In the genomic region with DNA sequence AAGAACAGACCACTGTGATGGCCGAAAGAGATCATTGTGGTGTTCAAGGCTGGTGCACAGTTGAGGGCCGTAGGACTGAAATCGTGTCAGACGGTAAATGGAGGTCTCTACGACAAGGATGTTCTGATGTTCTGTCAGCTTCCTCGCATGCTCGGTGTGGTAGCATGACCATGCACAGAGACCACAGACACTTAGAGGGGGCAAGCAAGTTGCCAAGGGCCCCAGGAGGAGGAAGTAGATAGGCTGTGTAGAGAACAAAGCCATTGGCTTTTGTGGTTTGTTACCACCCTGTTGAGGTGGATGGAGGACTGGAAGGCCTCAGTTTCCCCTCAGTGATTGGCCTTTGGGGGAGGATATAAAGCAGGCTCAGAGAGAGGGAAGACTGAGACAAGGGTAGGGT, we compare ENCODE assay signal across 27 mouse cellular contexts. TPM values are rescaled to one million over a fixed set of nuclear protein-coding genes. Genes with fewer than 3 reads are reported as not detected.
DNase-seq lines count a peak whose midpoint lies in the region; ATAC-seq and TF ChIP-seq lines count a peak whose summit lies in the region.
"Had no signal": no experiment of that assay in that cellular context is flagged by ENCODE, and none has a peak within 500 bp of the region (broad histone marks: within the 10 kb centered on the region; RNA-seq: fewer than 3 reads in every experiment).

No protein-coding gene starts in this region.

- no peaks in the 10 kb centered on the region for H3K9me3 ChIP-seq in MEL (replicated peaks; ENCODE audit: insufficient read depth, low read length)
- H3K9me3 ChIP-seq in forebrain, postnatal 0 days (ENCODE audit: low read length): no peaks in the 10 kb centered on the region
- H3K9me3 ChIP-seq: embryonic facial prominence, embryonic 13.5 days; forebrain, embryonic 13.5 days; G1E; heart, embryonic 15.5 days; hindbrain, embryonic 12.5 days had no signal

- TF ChIP-seq CTCF in MEL (IDR thresholded peaks at IDR 0.05 in 2 of 3, conservative IDR thresholded peaks at IDR 0.05 in 1 of 3; ENCODE audit: control insufficient read depth in 1 of 3, insufficient read depth in 1 of 3, low read depth in 2 of 3, low read length in 3 of 3, poor library complexity in 1 of 3, severe bottlenecking in 1 of 3): no peak
- TF ChIP-seq CTCF in bone marrow, adult 2 months (IDR thresholded peaks at IDR 0.05; ENCODE audit: control insufficient read depth, insufficient read depth, low read length): no peak
- TF ChIP-seq CTCF in forebrain, postnatal 0 days (IDR thresholded peaks at IDR 0.05; ENCODE audit: low read depth): no peak

- no peak; a peak in 1 of 4 replicates for TF ChIP-seq POLR2A in MEL (IDR thresholded peaks at IDR 0.05; ENCODE audit: control insufficient read depth in 1 of 2, insufficient read depth in 1 of 2, low read depth in 1 of 2, low read length in 2 of 2, poor library complexity in 1 of 2)
- TF ChIP-seq POLR2A in bone marrow, adult 2 months (IDR thresholded peaks at IDR 0.05; ENCODE audit: borderline replicate concordance, control insufficient read depth, low read depth, low read length): no peak

- H3K36me3 ChIP-seq in MEL (ENCODE audit: control insufficient read depth in 1 of 2, insufficient read depth in 2 of 2, low read length in 2 of 2): peaks cover 0 to 43% of the 10 kb centered on the region in 2 experiments; a peak in 2 of 4 replicates
- H3K36me3 ChIP-seq in forebrain, postnatal 0 days (ENCODE audit: insufficient read depth): no peaks in the 10 kb centered on the region
- H3K36me3 ChIP-seq: embryonic facial prominence, embryonic 13.5 days; G1E; heart, embryonic 15.5 days; hindbrain, embryonic 12.5 days had no signal

- no peak overlapping the region for H3K4me3 ChIP-seq in MEL (ENCODE audit: control insufficient read depth in 1 of 2, insufficient read depth in 1 of 2, low read depth in 2 of 2, low read length in 2 of 2)
- no peak overlapping the region for H3K4me3 ChIP-seq in bone marrow, adult 2 months (replicated peaks; ENCODE audit: control insufficient read depth, low read depth, low read length)
- H3K4me3 ChIP-seq in forebrain, postnatal 0 days (ENCODE audit: low read depth, low read length): no peak overlapping the region
- H3K4me3 ChIP-seq: embryonic facial prominence, embryonic 13.5 days; forebrain, embryonic 13.5 days; heart, adult 2 months; heart, embryonic 15.5 days; hindbrain, embryonic 12.5 days had no signal

- peaks cover 34 to 36% of the 10 kb centered on the region in 2 experiments for H3K4me1 ChIP-seq in MEL (ENCODE audit: control insufficient read depth in 1 of 2, insufficient read depth in 2 of 2, low read length in 2 of 2)
- peaks cover 16% of the 10 kb centered on the region for H3K4me1 ChIP-seq in bone marrow, adult 2 months (ENCODE audit: control insufficient read depth, insufficient read depth, low read length)
- no peaks in the 10 kb centered on the region for H3K4me1 ChIP-seq in forebrain, postnatal 0 days (ENCODE audit: insufficient read depth)
- H3K4me1 ChIP-seq: embryonic facial prominence, embryonic 13.5 days; forebrain, embryonic 13.5 days; heart, embryonic 15.5 days; hindbrain, embryonic 12.5 days had no signal

- no peak overlapping the region for H3K4me2 ChIP-seq in forebrain, postnatal 0 days (ENCODE audit: low read depth)
- H3K4me2 ChIP-seq: embryonic facial prominence, embryonic 13.5 days; forebrain, embryonic 13.5 days; heart, embryonic 11.5 days; heart, embryonic 15.5 days; hindbrain, embryonic 12.5 days had no signal

- peak; percentile 84 to 93 for TF ChIP-seq EP300 in MEL (IDR thresholded peaks at IDR 0.05; ENCODE audit: low read depth in 1 of 2, low read length in 2 of 2)

- DNase-seq in MEL (ENCODE audit: low read depth, low spot score): peak; percentile 80
- DNase-seq in Muller cell, postnatal 12 days (ENCODE audit: inconsistent ontology term): no peak
- no peak for DNase-seq in left cerebral cortex, adult 18-20 months (ENCODE audit: low spot score in 2 of 2)
- no peak for DNase-seq in forebrain, postnatal 0 days
- DNase-seq: adrenal gland, postnatal 10 days; B cell, adult 2 months; cerebellum, adult 11-12 months; cerebellum, adult 9-10 months; cerebellum, postnatal 25 days; gastrocnemius, postnatal 36 days; heart, adult 2 months; heart, postnatal 14 days; kidney, adult 11 months had no signal

- WGBS in bone marrow, adult 2 months: 16% methylated on average over 7 of the region's 7 CpGs
- 97% methylated on average over 7 of the region's 7 CpGs for WGBS in forebrain, postnatal 0 days

- H3K27me3 ChIP-seq in MEL (ENCODE audit: control insufficient read depth in 1 of 2, insufficient read depth in 2 of 2, low read length in 2 of 2): no peaks in the 10 kb centered on the region
- no peaks in the 10 kb centered on the region for H3K27me3 ChIP-seq in forebrain, postnatal 0 days (ENCODE audit: insufficient read depth, low read length)
- H3K27me3 ChIP-seq: embryonic facial prominence, embryonic 13.5 days; forebrain, embryonic 13.5 days; heart, embryonic 15.5 days; hindbrain, embryonic 12.5 days had no signal

- no peaks in the 10 kb centered on the region for H3K79me2 ChIP-seq in MEL (ENCODE audit: control insufficient read depth, insufficient read depth, low read length, poor library complexity)

- no peak overlapping the region for H3K9ac ChIP-seq in MEL (ENCODE audit: control insufficient read depth, low read depth, low read length, poor library complexity, severe bottlenecking)
- no peak overlapping the region for H3K9ac ChIP-seq in forebrain, postnatal 0 days
- H3K9ac ChIP-seq: embryonic facial prominence, embryonic 13.5 days; forebrain, embryonic 13.5 days; heart, embryonic 15.5 days; hindbrain, embryonic 12.5 days had no signal

- H3K27ac ChIP-seq in MEL (ENCODE audit: control insufficient read depth, low read depth, low read length): peak overlapping the region; percentile 74
- peak overlapping the region; percentile 46; the same call in 1 of the 2 replicates for H3K27ac ChIP-seq in bone marrow, adult 2 months (ENCODE audit: control insufficient read depth, insufficient read depth, low read depth, low read length, poor library complexity)
- H3K27ac ChIP-seq in forebrain, postnatal 0 days (ENCODE audit: low read depth, low read length): no peak overlapping the region
- H3K27ac ChIP-seq: embryonic facial prominence, embryonic 13.5 days; forebrain, embryonic 13.5 days; heart, adult 2 months; heart, embryonic 15.5 days; hindbrain, embryonic 12.5 days had no signal

- ATAC-seq in megakaryocyte, adult 5-6 weeks (ENCODE audit: poor library complexity, severe bottlenecking): peak; percentile 51
- peak; percentile 45 for ATAC-seq in monocyte, adult 5-6 weeks (replicated peaks; ENCODE audit: insufficient number of reproducible peaks, low FRiP score, low TSS enrichment, poor library complexity, severe bottlenecking)
- no peak for ATAC-seq in forebrain, postnatal 0 days
- ATAC-seq: CD4-positive, CD25-positive, alpha-beta regulatory T cell, adult 4 months; forebrain, embryonic 13.5 days; hindbrain, embryonic 16.5 days had no signal

- TF ChIP-seq RAD21 in MEL (IDR thresholded peaks at IDR 0.05; ENCODE audit: low read depth, low read length): no peak

RNA-seq across cellular contexts. Expression of gene Ccl9, which starts 9.2 kb away (rescaled TPM):
- total RNA-seq in MEL (2012; rRNA removed): 0.33 and 0.62 TPM in 2 replicates
- 1 to 10 TPM in 1 of 2 experiments, not detected in 1; 1.7 TPM for polyA plus RNA-seq in MEL (2012; ENCODE audit: insufficient read depth in 1 of 2, insufficient read length in 2 of 2, low read depth in 1 of 2, low replicate concordance in 2 of 2, missing spikeins in 1 of 2)
- polyA plus RNA-seq in bone marrow, adult 2 months (2011; ENCODE audit: insufficient read depth, insufficient read length, low replicate concordance, missing spikeins): 8.0 and 17.0 TPM in 2 replicates
- 447 and 459 TPM in 2 replicates for total RNA-seq in megakaryocyte, adult 5-6 weeks (2015)
- total RNA-seq in megakaryocyte, adult 5-6 weeks (2017): 282 and 303 TPM in 2 replicates
- total RNA-seq in monocyte, adult 5-6 weeks (2017): 98.1 to 442 TPM (median 354 TPM) in 3 replicates
- 1 to 10 TPM; 2.7 to 2.8 TPM for total RNA-seq in left cerebral cortex, adult 18-20 months (2021)
- total RNA-seq in forebrain, postnatal 0 days (2014; rRNA removed): 1.2 and 1.8 TPM in 2 replicates
- polyA plus RNA-seq in forebrain, postnatal 0 days (2015; fragmentation: Nextera tagmentation; extraction: Ambion mirVana): 2.5 and 3.4 TPM in 2 replicates
- polyA plus RNA-seq: CD4-positive, CD25-positive, alpha-beta regulatory T cell, adult 4 months had no signal

RNA-seq across cellular contexts. Expression of gene Ccl6, which starts 23.6 kb away (rescaled TPM):
- total RNA-seq in MEL (2012; rRNA removed): not detected in 2 replicates
- polyA plus RNA-seq in MEL (2012; ENCODE audit: insufficient read depth in 1 of 2, insufficient read length in 2 of 2, low read depth in 1 of 2, low replicate concordance in 2 of 2, missing spikeins in 1 of 2): not detected
- polyA plus RNA-seq in bone marrow, adult 2 months (2011; ENCODE audit: insufficient read depth, insufficient read length, low replicate concordance, missing spikeins): 88.2 and 218 TPM in 2 replicates
- total RNA-seq in megakaryocyte, adult 5-6 weeks (2015): 916 and 950 TPM in 2 replicates
- total RNA-seq in megakaryocyte, adult 5-6 weeks (2017): 592 and 639 TPM in 2 replicates
- total RNA-seq in monocyte, adult 5-6 weeks (2017): 235 to 1,319 TPM (median 1,123 TPM) in 3 replicates
- total RNA-seq in left cerebral cortex, adult 18-20 months (2021): under 1 TPM; 0.75 to 0.98 TPM
- 0.77 and 5.0 TPM in 2 replicates for total RNA-seq in forebrain, postnatal 0 days (2014; rRNA removed)
- polyA plus RNA-seq in forebrain, postnatal 0 days (2015; fragmentation: Nextera tagmentation; extraction: Ambion mirVana): 3.5 and 3.7 TPM in 2 replicates
- polyA plus RNA-seq: CD4-positive, CD25-positive, alpha-beta regulatory T cell, adult 4 months had no signal

RNA-seq across cellular contexts. Expression of gene Ccl5, which starts 38.9 kb away (rescaled TPM):
- not detected in 2 replicates for total RNA-seq in MEL (2012; rRNA removed)
- polyA plus RNA-seq in MEL (2012; ENCODE audit: insufficient read depth in 1 of 2, insufficient read length in 2 of 2, low read depth in 1 of 2, low replicate concordance in 2 of 2, missing spikeins in 1 of 2): under 1 TPM in 1 of 2 experiments, not detected in 1; 0.56 TPM
- 7.6 and 22.7 TPM in 2 replicates for polyA plus RNA-seq in bone marrow, adult 2 months (2011; ENCODE audit: insufficient read depth, insufficient read length, low replicate concordance, missing spikeins)
- 32.1 and 70.7 TPM in 2 replicates for total RNA-seq in megakaryocyte, adult 5-6 weeks (2015)
- total RNA-seq in megakaryocyte, adult 5-6 weeks (2017): 7.2 and 11.1 TPM in 2 replicates
- 781 to 2,479 TPM (median 803 TPM) in 3 replicates for total RNA-seq in monocyte, adult 5-6 weeks (2017)
- total RNA-seq in left cerebral cortex, adult 18-20 months (2021): not detected
- total RNA-seq in forebrain, postnatal 0 days (2014; rRNA removed): not detected in 2 replicates
- 0.98 and 1.1 TPM in 2 replicates for polyA plus RNA-seq in forebrain, postnatal 0 days (2015; fragmentation: Nextera tagmentation; extraction: Ambion mirVana)
- total RNA-seq: gastrocnemius, adult 8-10 months; gastrocnemius, postnatal 36 days had no signal
- polyA plus RNA-seq: embryonic facial prominence, embryonic 13.5 days; forebrain, embryonic 13.5 days; G1E; heart, embryonic 11.5 days; hindbrain, embryonic 12.5 days had no signal

RNA-seq across cellular contexts. Expression of gene Heatr9, which starts 47.3 kb away (rescaled TPM):
- not detected in 2 replicates for total RNA-seq in MEL (2012; rRNA removed)
- not detected for polyA plus RNA-seq in MEL (2012; ENCODE audit: insufficient read depth in 1 of 2, insufficient read length in 2 of 2, low read depth in 1 of 2, low replicate concordance in 2 of 2, missing spikeins in 1 of 2)
- polyA plus RNA-seq in bone marrow, adult 2 months (2011; ENCODE audit: insufficient read depth, insufficient read length, low replicate concordance, missing spikeins): not detected in 2 replicates
- total RNA-seq in megakaryocyte, adult 5-6 weeks (2015): not detected in 2 replicates
- total RNA-seq in megakaryocyte, adult 5-6 weeks (2017): not detected in 2 replicates
- 7.9 to 25.0 TPM (median 9.1 TPM) in 3 replicates for total RNA-seq in monocyte, adult 5-6 weeks (2017)
- total RNA-seq in left cerebral cortex, adult 18-20 months (2021): not detected
- not detected in 2 replicates for total RNA-seq in forebrain, postnatal 0 days (2014; rRNA removed)
- polyA plus RNA-seq in forebrain, postnatal 0 days (2015; fragmentation: Nextera tagmentation; extraction: Ambion mirVana): not detected in 2 replicates
- total RNA-seq: adrenal gland, postnatal 10 days; adrenal gland, postnatal 4 days; G1E; gastrocnemius, adult 8-10 months; gastrocnemius, postnatal 36 days; heart, adult 2 months; heart, postnatal 14 days had no signal
- polyA plus RNA-seq: embryonic facial prominence, embryonic 13.5 days; forebrain, embryonic 13.5 days; G1E; heart, adult 2 months; heart, embryonic 11.5 days; heart, embryonic 15.5 days; hindbrain, embryonic 12.5 days; hindbrain, embryonic 16.5 days; intestine, embryonic 14.5 days had no signal

Comparison
In these comparisons a context has a peak if more than half of its experiments do, and no peak if none do; other contexts are left out.
1. RNA of gene Ccl9, which starts 9.2 kb away (total RNA-seq): 282 to 459 TPM in megakaryocyte, adult 5-6 weeks and 98.1 to 442 TPM in monocyte, adult 5-6 weeks; 2.7 to 2.8 TPM in left cerebral cortex, adult 18-20 months, 1.2 to 1.8 TPM in forebrain, postnatal 0 days and 0.33 to 0.62 TPM in MEL; every median in the first group is over 10 times any median in the second.
2. RNA of gene Ccl6, which starts 23.6 kb away (total RNA-seq): 235 to 1,319 TPM in monocyte, adult 5-6 weeks and 592 to 950 TPM in megakaryocyte, adult 5-6 weeks; 0.77 to 5.0 TPM in forebrain, postnatal 0 days, 0.75 to 0.98 TPM in left cerebral cortex, adult 18-20 months and not detected in MEL; every median in the first group is over 10 times any median in the second.
3. RNA of gene Ccl5, which starts 38.9 kb away (total RNA-seq): 781 to 2,479 TPM in monocyte, adult 5-6 weeks; 7.2 to 70.7 TPM in megakaryocyte, adult 5-6 weeks, not detected in left cerebral cortex, adult 18-20 months, not detected in MEL and not detected in forebrain, postnatal 0 days; every median in the first group is over 10 times any median in the second.